Mouse (Mus musculus) 3134 (cell line): ENCODE measurements around the gene Flnb.

Source experiments
- DNase-seq: peaks from one replicate; pipeline ENCODE4 v3.0.0-alpha.2; 2011; ENCODE audit warnings: low spot score; ENCODE audit not compliant: insufficient read length; ENCODE audit errors: extremely low read depth

The Flnb gene

GRCm38 (mm10) chr14:7896126-7896525 is 78.4 kb downstream of the Flnb start:
- no peak for DNase-seq

- DNase-seq: no peak
Measured at GRCm38 (mm10) chr14:7896699-7897098, 78.9 kb downstream of the Flnb start.

GRCm38 (mm10) chr14:7899986-7900385 is 82.2 kb downstream of the Flnb start:
- DNase-seq: no peak

GRCm38 (mm10) chr14:7900481-7901049 is 82.8 kb downstream of the Flnb start:
- no peak for DNase-seq

- DNase-seq: no peak
Measured at GRCm38 (mm10) chr14:7901484-7902240, 83.9 kb downstream of the Flnb start.

GRCm38 (mm10) chr14:7907058-7907457 is 89.3 kb downstream of the Flnb start:
- DNase-seq: no peak

GRCm38 (mm10) chr14:7909472-7909871 is 91.7 kb downstream of the Flnb start:
- no peak for DNase-seq

- no peak for DNase-seq
Measured at GRCm38 (mm10) chr14:7913842-7914241, 96.1 kb downstream of the Flnb start.

- DNase-seq: no peak
Measured at GRCm38 (mm10) chr14:7914461-7914860, 96.7 kb downstream of the Flnb start.

GRCm38 (mm10) chr14:7918150-7918991 is 100.6 kb downstream of the Flnb start:
- no peak for DNase-seq

GRCm38 (mm10) chr14:7919309-7919708 is 101.6 kb downstream of the Flnb start:
- DNase-seq: no peak

- DNase-seq: no peak
Measured at GRCm38 (mm10) chr14:7919921-7920320, 102.2 kb downstream of the Flnb start.

GRCm38 (mm10) chr14:7921459-7921858 is 103.7 kb downstream of the Flnb start:
- no peak for DNase-seq

- DNase-seq: no peak
Measured at GRCm38 (mm10) chr14:7923635-7924034, 105.9 kb downstream of the Flnb start.

- DNase-seq: no peak
Measured at GRCm38 (mm10) chr14:7928362-7928761, 110.6 kb downstream of the Flnb start.

- DNase-seq: no peak
Measured at GRCm38 (mm10) chr14:7929029-7929428, 111.3 kb downstream of the Flnb start.

GRCm38 (mm10) chr14:7932151-7932550 is 114.4 kb downstream of the Flnb start:
- DNase-seq: no peak

GRCm38 (mm10) chr14:7934166-7934565 is 116.4 kb downstream of the Flnb start:
- DNase-seq: peak; percentile 71

- no peak for DNase-seq
Measured at GRCm38 (mm10) chr14:7937052-7937630, 119.4 kb downstream of the Flnb start.

GRCm38 (mm10) chr14:7938809-7939784 is 121.3 kb downstream of the Flnb start:
- no peak for DNase-seq
